Mouse (Mus musculus) A20 (cell line): ENCODE measurements at regions not wholly inside any gene's neighbourhood (a gene's known extent, or its start where the extent isn't known, plus 50 kb on each side); places are given as distances from the start of the nearest gene placed in this dataset.

Source experiments
- DNase-seq: peaks from one replicate; pipeline ENCODE4 v3.0.0-alpha.2; 2011; ENCODE audit warnings: low read depth, low spot score

DNA sequence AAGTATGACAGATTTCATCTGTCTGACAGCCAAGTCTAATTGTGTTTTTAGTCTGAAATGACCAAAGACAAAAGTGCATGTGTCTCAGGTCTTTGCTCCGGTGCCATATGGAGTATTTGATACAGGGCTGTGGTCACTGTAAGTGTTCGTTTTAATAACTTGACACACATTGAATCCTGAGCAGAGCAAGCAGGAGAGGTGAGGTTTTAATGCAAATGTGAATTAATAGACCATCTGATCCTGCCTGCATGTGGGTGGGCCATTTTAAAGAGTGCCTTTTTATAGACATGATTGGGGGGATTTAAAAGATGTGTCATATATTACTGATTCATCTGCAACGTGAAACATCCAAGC lies 291.2 kb upstream of the Noct start:
- no peak for DNase-seq

DNA sequence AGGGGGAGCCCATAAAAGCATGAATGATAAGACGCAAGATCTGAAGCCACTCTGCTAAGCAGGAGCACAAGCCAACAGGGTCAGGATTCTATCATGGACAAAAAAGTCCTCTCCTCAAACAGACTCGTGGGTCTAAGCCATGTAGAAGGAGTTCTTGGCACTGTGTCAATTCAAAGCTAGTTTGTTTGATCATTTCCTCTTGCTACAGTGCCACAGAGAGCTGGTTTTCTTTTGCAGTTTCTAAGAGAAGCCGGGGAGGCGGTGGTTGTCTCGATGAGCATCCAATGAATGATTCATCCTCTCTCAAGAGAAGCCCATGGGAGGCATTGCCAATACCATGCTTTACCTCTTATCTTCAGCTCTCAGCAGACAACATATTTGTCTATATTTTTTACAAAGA lies 284.6 kb upstream of the Noct start:
- DNase-seq, result no peak

DNA sequence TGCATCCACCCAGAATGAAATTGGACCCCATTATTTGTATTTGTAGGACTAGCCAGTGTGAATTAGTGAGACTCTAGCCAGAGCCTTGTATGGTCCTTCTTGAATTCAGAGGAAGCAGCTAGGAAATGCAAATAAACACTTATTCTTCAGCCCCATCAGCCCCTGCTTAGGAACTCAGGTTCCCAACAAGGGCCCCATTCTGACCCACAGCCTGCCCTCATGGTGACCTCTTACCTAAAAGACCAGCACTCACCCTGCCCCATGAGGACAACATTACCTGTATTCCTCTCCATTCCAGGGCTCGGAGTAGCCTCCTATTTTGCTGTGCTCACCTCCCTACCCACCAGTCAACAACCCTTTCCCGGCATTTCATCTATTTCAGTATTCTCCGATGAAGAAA lies 283.6 kb upstream of the Noct start:
- DNase-seq, result no peak

DNA sequence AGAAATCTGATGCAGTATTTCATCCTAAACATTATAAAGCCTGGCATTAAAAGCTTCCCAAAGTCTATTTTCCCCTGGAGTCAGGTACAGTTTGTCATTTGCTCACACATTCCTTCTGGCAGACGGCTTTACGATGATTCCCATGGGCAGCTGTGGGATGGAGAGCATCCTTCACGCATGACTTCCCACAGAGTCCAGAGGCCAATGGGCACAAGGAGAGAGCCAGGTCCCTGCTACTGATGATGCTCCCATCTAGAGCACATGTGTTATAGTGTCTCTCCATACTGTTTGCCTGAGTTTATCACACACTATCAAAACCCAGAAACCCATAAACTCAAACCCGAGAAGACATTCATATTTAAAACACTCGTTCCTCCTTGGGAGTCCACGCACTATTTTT lies 270.8 kb upstream of the Noct start:
- no peak for DNase-seq

- no peak for DNase-seq
These were observed 253.9 kb upstream of the Noct start for GRCm38 (mm10) chr3:50970386-50970785.

- no peak for DNase-seq
These were observed 251.2 kb upstream of the Noct start for GRCm38 (mm10) chr3:50973081-50973480.

DNA sequence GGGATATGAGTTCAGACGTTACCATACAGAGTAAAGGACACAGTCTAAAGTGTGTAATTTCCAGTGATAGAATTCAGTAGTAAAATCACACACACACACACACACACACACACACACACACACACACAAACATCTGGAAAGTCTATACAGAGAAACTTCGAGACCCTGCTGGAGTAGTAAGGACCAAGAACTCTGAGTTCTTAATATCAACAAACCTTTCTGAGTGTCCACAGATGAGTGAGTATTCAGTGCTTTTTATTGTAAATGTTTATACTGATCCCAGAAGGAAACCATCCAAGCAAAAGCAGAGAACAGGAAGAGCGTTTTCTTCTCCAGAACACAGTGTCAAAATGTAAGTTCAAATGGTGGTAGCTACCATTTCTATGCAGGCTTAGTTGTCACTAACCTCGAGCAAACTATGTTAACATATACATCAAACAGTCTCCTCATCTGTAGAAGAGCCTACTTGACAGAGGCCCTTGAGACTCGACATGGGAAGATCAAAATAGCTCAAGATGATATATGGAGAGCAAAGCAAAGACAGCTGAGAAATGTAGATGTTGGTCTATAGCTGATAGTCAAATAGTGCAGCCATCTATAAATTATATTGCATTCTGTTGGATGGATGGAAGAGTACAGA lies 248.0 kb upstream of the Noct start:
- DNase-seq, result no peak

DNA sequence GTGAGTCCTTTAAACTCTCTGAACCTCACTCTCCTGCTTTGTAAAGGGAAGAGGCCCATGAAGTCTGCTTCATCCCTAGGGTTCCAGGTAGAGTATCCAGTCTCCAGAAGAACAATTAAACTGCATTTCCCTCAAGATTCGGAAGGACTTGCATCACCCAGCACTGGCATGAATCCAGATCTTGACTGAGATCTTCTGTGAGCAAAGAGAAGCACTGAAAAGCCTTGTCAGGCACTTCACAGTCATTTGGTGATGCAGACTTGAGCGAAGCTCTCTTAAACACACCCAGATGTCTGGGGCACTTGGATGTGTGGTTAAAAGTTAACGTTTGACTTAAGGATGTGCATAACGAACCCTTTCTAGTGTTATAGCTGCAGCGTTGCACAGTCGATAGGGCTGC lies 247.4 kb upstream of the Noct start:
- no peak for DNase-seq

- no peak for DNase-seq
These were observed 245.6 kb upstream of the Noct start for GRCm38 (mm10) chr3:50978636-50979035.

- peak; percentile 3 for DNase-seq
These were observed 244.7 kb upstream of the Noct start for GRCm38 (mm10) chr3:50979592-50979991.

GRCm38 (mm10) chr3:50981751-50982150 lies 242.5 kb upstream of the Noct start:
- DNase-seq, result no peak

DNA sequence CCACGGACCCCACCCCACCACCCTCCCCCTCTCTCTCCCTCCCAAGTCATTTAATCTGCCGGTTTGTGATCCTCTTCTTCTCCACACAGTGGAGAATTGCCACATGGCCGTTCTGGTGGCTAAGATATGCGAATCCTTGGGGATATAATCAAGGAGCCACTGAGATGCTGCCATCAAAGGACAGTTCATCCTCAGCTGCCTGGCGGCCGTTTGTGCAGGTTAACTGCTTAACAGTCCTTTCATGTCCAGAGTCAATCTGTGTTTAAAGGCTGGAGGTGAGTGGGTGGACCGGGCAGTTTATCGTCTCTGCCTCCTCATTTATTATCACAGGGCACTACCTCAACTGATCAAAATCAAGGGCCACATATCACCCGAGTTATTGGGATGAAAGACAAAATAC lies 241.6 kb upstream of the Noct start:
- no peak for DNase-seq

- DNase-seq, result no peak
These were observed 241.1 kb upstream of the Noct start for GRCm38 (mm10) chr3:50983126-50983525.

DNA sequence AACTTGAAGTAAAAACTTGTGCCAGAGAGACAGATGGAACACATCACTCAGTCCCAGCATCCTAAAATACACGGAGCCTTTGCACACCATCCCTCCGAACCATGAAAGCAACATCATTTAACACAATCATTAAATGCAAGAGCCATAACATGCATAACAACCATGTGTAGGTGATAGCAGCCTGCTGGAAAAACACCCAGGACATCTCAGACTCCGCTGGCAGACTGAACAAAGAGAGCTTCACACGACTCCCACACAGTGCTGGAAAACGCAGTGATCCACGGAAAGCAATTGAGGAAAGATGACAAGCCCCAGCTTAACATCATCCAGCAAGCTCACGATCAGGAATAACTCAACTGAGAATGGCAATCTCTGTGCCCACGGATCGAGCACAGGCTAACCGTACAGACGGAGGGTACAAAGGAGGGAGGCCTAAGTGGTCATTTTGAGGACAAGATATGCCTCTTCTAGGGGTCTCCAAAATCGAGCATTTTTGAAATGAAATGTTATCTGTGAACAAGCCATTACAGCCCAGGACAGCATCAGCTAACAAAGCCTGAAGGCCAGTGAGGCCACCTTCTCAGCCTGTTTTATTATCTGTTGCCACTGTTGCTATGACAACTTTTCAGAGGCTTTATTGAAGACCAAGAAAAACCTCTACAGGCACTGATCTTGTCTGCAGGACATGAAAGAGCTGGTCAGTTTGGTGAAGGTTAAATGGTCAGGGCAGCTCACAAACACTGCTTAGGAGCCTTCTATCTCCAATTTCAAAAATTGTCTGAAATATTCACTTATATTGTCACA lies 240.1 kb upstream of the Noct start:
- DNase-seq, result no peak

GRCm38 (mm10) chr3:50987821-50988220 lies 236.4 kb upstream of the Noct start:
- no peak for DNase-seq

- DNase-seq, result no peak
These were observed 233.4 kb upstream of the Noct start for GRCm38 (mm10) chr3:50990810-50991209.

DNA sequence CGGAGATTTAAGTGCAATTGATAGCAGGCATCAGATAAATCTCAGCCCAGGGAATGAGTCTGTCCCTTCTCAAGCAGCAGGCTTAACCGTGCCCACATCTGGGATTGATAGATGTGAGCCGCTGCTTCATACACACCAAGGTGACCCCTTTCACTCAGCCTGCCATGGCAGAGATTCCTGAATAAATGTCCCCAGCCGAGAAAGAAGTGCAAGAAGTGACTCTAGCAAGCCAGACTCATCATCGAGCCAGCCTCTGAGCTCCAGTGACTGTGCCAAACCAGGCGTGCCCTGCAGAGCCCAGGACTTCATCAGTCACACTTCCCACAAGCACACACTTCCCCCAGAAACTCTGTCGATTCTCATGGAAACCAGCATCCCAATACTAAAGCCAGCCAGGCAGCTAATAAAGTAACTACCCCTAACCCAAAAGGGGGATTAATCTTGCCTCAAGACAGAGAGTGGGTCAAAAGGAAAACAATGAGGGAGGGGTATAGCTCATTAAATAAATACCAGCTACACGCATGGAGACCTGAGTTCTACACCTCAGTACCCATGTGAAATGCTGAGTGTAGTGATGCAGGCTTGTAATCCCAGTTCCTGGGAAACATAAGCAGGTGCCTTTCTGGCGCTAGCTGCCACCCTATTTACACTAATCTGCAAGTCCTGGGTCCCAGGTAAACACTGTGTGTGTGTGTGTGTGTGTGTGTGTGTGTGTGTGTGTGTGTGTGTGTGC lies 231.5 kb upstream of the Noct start:
- no peak for DNase-seq

DNA sequence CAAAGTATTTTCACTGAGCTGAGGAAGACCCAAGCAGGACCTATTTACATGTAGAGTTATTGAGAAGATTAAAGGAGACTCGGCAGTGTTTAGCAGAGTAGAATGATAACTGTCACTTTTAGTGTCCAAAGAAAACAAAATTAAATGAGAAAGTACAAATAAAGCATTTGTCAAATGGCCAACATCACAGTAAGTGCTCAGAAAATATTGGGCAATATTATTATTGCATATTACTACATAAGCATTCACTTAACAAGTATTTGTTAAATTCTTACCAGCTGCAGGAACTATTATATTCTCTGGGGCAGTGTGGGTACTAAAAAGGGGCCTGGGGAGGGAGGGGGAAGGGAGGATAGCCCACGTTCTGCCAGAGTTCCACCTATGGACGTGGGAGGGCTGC lies 224.5 kb upstream of the Noct start:
- no peak for DNase-seq

DNA sequence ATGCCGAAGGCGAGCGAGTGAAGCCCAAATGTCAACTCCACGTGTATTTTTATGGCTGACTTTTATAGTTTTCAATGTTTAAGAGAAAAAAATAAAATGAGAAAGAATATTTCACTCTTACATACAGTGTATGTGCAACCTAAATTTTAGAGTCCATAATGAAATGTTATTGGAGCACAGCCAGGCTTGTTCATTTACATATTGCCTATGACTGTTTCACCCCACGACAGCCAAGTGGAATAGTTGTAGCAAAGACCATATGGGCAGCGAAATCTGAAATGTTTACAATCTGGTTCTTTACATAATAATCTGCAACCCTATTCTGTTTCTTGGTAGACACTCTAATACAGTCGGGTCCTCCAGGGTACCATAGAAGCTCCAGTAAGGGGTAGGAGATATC lies 223.3 kb upstream of the Noct start:
- DNase-seq, result no peak

DNA sequence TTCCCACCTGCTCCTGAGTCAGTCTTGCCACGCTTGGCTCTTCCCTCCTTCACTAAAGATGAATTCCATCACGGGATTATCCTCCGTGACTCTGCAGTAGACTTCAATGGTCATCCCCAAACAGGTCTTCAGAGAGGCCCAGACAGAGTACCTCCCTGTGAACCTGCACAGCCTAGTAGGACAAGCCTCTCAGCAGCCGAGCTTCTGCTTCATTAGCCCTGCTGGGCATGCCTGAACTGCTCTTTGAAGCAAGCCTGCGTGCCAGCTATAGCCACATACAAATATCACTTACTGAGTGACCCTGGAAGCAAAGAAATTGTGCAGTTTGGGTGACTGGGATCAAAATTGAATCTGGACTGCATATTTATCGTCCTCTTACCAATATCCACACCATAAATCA lies 221.6 kb upstream of the Noct start:
- DNase-seq, result no peak

DNA sequence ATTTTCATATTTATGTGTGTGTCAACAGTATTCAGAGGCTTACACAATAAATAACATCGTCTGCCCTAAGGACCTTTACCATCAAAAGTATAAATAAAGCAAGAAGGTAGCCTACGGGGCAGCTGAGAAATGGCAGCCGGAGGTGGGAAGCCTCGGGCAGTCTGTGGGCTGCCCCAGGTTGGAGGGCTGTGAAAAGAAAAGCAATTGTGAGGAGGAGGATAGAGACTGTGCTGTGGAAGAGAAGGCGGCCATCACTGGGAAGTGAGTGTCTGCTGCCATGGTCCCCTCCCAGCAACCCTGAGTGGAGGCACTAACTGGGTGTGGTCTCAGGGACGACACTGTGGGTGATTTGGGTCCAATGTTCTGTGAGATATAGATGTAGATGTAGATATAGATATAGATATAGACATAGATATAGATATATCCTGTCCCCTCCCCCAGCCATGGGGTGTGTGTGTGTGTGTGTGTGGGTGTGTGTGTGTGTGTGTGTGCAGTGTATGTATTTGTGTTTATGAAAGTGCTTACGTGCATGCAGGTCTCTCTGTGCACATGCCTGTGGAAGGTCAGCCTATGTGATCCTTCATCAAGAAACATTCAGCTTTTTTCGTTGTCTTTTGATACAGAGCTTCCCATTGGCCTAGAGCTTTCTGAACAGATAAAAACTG lies 220.6 kb upstream of the Noct start:
- DNase-seq, result no peak

DNA sequence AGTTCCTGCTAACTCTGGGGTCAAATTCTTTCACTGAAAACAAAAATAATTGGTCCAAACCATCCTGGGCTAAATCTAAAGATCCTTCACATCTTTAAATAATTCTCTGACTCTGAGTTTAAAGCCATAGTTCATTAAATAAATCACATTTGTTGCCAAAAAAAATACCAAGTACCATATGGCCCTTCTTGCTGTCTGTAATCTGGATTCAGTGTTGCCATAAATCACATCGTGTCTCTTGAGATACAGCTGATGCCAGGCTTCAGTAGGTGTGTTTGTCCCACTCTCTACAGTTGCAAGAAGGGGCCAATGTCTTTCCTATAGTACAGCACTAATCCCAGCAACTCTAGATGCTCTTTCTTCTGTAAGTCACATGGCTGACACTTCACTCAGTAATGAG lies 220.0 kb upstream of the Noct start:
- DNase-seq, result no peak
